Comparison of ENCODE assay signal across 8 mouse cellular contexts in the genomic region with DNA sequence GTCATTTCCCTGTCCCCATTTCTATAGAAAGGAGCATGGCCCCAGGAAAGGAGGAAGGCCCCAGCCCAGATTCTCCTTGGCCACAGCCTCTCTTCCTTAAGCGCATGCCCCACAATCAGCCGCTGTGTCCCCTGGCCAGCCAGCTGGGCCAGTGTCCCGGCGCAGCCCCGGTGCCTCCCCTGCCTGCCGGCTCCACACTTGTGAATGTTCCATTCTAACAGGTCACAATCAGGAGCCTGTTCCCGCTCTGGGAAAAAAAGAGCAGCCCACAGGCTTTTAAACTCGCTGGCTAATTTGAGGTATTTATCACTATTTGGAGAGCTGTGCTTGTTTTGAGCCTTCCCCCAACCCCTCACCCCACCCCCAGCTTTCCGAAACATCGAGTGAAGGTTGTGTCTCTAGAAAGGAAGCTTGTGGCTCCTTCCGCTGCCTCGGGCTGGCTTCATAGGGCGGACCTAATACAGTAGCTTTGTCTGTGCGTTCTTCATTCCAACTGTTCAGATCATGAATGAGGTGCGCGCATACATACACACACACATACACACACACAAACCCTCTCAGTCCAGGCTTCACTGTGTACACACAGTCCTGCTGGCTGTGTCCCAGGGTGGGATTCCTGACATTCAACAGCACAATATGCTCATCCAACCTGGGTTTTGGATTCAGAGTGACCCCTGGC.
A peak's percentile ranks its signal among the peaks of the same experiment; 100 is the strongest.
DNase-seq lines count a peak whose midpoint lies in the region; ATAC-seq lines count a peak whose summit lies in the region.

No protein-coding gene starts in this region.

- peak overlapping the region; percentile 4; the same call in 1 of the 2 replicates for H3K27ac ChIP-seq in embryonic facial prominence, embryonic 10.5 days (replicated peaks)
- 0 out of 2 replicates have a peak overlapping the region, but pooled peaks have one; percentile 14 for H3K27ac ChIP-seq in hindbrain, embryonic 16.5 days (ENCODE audit: low read depth, low read length)

- ATAC-seq in hindbrain, embryonic 16.5 days: peak; percentile 76

- H3K4me1 ChIP-seq in embryonic facial prominence, embryonic 10.5 days: peaks cover 52% of the 10 kb centered on the region
- H3K4me1 ChIP-seq in hindbrain, embryonic 16.5 days (ENCODE audit: control insufficient read depth, insufficient read depth, low read depth, low read length): peaks cover 2% of the 10 kb centered on the region; the same call in 1 of the 2 replicates

- DNase-seq in left cerebral cortex, adult 18-20 months (ENCODE audit: low spot score in 2 of 2): peak; percentile 20 to 37
- no peak for DNase-seq in left cerebral cortex, postnatal 4 days
- peak; percentile 58 for DNase-seq in embryonic facial prominence, embryonic 10.5 days (ENCODE audit: low spot score)
- DNase-seq in right cerebral cortex, adult 18-20 months: peak; percentile 56
- DNase-seq in B cell, adult 2 months: no peak
- DNase-seq in adrenal gland, postnatal 36 days: no peak
- DNase-seq in ovary, adult 18-20 months (ENCODE audit: low spot score): no peak

- H3K4me3 ChIP-seq in embryonic facial prominence, embryonic 10.5 days: no peak overlapping the region
- no peak overlapping the region for H3K4me3 ChIP-seq in hindbrain, embryonic 16.5 days (ENCODE audit: low read length)

- H3K4me2 ChIP-seq in hindbrain, embryonic 16.5 days (ENCODE audit: low read length): no peak overlapping the region

- no peak overlapping the region for H3K9ac ChIP-seq in hindbrain, embryonic 16.5 days (ENCODE audit: low read depth, low read length)

- peaks cover 7% of the 10 kb centered on the region; the same call in 1 of the 2 replicates for H3K27me3 ChIP-seq in embryonic facial prominence, embryonic 10.5 days (replicated peaks; ENCODE audit: low read depth, poor library complexity, severe bottlenecking)
- no peaks in the 10 kb centered on the region for H3K27me3 ChIP-seq in hindbrain, embryonic 16.5 days (replicated peaks; ENCODE audit: control insufficient read depth, insufficient read depth, low read length)

- no peaks in the 10 kb centered on the region for H3K36me3 ChIP-seq in embryonic facial prominence, embryonic 10.5 days (replicated peaks)
- H3K36me3 ChIP-seq in hindbrain, embryonic 16.5 days (ENCODE audit: control insufficient read depth, insufficient read depth, low read length): no peaks in the 10 kb centered on the region

- intact Hi-C loops in left cerebral cortex, postnatal 4 days (cut with DNase I): no loop called here

- 45% methylated on average over 16 of the region's 16 CpGs for WGBS in embryonic facial prominence, embryonic 10.5 days
- 61% methylated on average over 16 of the region's 16 CpGs for WGBS in hindbrain, embryonic 16.5 days

- H3K9me3 ChIP-seq in embryonic facial prominence, embryonic 10.5 days: no peaks in the 10 kb centered on the region
- H3K9me3 ChIP-seq in hindbrain, embryonic 16.5 days (ENCODE audit: control insufficient read depth, low read length): no peaks in the 10 kb centered on the region

Comparison
In these comparisons a context has a peak if more than half of its experiments do, and no peak if none do; other contexts are left out.
1. DNase-seq: peak in left cerebral cortex, adult 18-20 months (2 of 2), embryonic facial prominence, embryonic 10.5 days (single experiment) and right cerebral cortex, adult 18-20 months (single experiment); none in left cerebral cortex, postnatal 4 days (single experiment), B cell, adult 2 months (0 of 2), adrenal gland, postnatal 36 days (0 of 2) and ovary, adult 18-20 months (single experiment).